Mouse (Mus musculus) neural tube, embryonic 13.5 days (tissue): ENCODE measurements at regions not wholly inside any gene's neighbourhood (a gene's known extent, or its start where the extent isn't known, plus 50 kb on each side); places are given as distances from the start of the nearest gene placed in this dataset.

Experiments used
- ATAC-seq: fragments of 200-750 bp; cut with Nextera tagmentation; 2 replicates; pipeline ENCODE4 v1.8.0; 2017; ENCODE audit warnings: low read depth, mild to moderate bottlenecking, moderate TSS enrichment, moderate library complexity
- H3K27ac ChIP-seq: fragments of 300-500 bp; sonication (generic); replicated peaks from 2 replicates; pipeline ENCODE4 v1.5.1; 2015; ENCODE audit warnings: moderate library complexity, mild to moderate bottlenecking, inconsistent platforms
- H3K27me3 ChIP-seq: fragments of 300-500 bp; sonication (generic); 2 replicates; pipeline ENCODE4 v1.6.1; 2015; ENCODE audit warnings: mild to moderate bottlenecking, inconsistent platforms
- H3K36me3 ChIP-seq: fragments of 300-500 bp; sonication (generic); 2 replicates; pipeline ENCODE4 v1.6.1; 2015; ENCODE audit warnings: mild to moderate bottlenecking, inconsistent platforms
- H3K4me1 ChIP-seq: fragments of 300-500 bp; sonication (generic); replicated peaks from 2 replicates; pipeline ENCODE4 v1.6.1; 2015; ENCODE audit warnings: inconsistent platforms
- H3K4me2 ChIP-seq: fragments of 300-500 bp; sonication (generic); 2 replicates; pipeline ENCODE4 v1.6.1; 2015; ENCODE audit warnings: inconsistent platforms, mild to moderate bottlenecking, moderate library complexity
- H3K4me3 ChIP-seq: fragments of 300-500 bp; sonication (generic); 2 replicates; pipeline ENCODE4 v1.5.1; 2015; ENCODE audit warnings: mild to moderate bottlenecking, inconsistent platforms
- H3K9ac ChIP-seq: fragments of 300-500 bp; sonication (generic); 2 replicates; pipeline ENCODE4 v1.6.1; 2015; ENCODE audit warnings: moderate library complexity, mild to moderate bottlenecking, inconsistent platforms
- H3K9me3 ChIP-seq: fragments of 300-500 bp; sonication (generic); 2 replicates; pipeline ENCODE4 v1.6.1; 2016; ENCODE audit warnings: inconsistent platforms
- WGBS: fragments of 180-500 bp; shearing (Covaris S2); methylation state at CpG from one replicate; pipeline ENCODE4 v1.1.7; 2015; 5-methylcytosine and 5-hydroxymethylcytosine counted together

DNA sequence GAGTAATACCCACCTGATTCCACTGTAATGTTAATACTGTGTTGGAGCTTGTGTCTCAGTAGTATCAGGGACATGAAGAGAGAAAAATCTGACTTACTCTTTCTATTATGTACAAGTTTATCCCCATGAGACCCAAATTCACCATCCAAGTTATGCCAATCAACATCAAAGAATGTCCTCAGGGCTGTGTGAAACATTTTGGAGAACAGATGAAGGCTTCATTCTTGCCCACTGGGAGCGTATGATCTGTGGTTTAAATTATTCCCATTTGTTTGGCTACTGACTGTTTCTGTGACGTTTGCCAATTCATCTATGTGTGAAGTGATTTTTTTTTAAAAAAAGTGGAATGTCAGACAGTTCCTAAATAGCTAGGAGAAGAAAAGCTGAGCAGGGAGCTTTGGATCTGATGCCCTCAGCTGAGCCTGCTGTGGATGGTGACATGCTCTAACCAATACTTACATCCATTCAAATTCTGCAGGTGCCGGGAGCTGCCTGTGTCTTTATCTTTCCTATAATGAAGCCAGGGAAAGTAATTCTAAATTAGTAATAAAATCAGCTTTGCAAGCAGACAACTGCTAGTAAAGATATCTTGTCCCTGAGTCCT lies 173.3 kb upstream of the Pitrm1 start:
- no peak for ATAC-seq
- Histone ChIP-seq H3K9ac (no peak overlapping the region), H3K27ac (no peak overlapping the region), H3K9me3 (no peaks in the 10 kb centered on the region), H3K4me3 (no peak overlapping the region), H3K4me1 (no peaks in the 10 kb centered on the region; the same call in 1 of the 2 replicates), H3K4me2 (no peak overlapping the region), H3K27me3 (no peaks in the 10 kb centered on the region), H3K36me3 (no peaks in the 10 kb centered on the region)
- WGBS: 72% methylated on average over 3 of the region's 3 CpGs

DNA sequence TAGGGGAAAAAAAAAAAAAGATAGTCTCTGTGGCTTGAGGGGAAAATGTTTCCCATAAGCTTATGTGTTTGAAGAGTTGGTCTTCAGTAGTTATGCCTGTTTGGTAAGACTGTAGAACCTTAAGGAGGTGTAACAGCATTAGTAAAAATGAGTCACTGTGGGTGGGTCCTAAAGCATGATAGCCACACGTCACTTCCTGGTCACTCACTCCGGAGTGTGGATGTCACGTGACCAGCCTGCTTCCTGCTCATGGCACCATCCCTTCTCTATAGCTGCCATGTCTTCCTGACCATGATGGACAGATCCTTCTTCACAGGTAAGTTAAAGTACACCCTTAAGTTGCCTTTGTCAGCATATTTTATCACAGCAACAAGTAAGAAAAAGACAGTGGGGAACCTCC lies 170.0 kb upstream of the Pitrm1 start:
- Histone ChIP-seq H3K9ac (no peak overlapping the region), H3K27me3 (no peaks in the 10 kb centered on the region), H3K36me3 (no peaks in the 10 kb centered on the region), H3K27ac (no peak overlapping the region), H3K4me2 (no peak overlapping the region), H3K4me1 (no peaks in the 10 kb centered on the region; the same call in 1 of the 2 replicates), H3K4me3 (no peak overlapping the region), H3K9me3 (no peaks in the 10 kb centered on the region)
- WGBS: 90% methylated on average over 3 of the region's 3 CpGs
- ATAC-seq: no peak

DNA sequence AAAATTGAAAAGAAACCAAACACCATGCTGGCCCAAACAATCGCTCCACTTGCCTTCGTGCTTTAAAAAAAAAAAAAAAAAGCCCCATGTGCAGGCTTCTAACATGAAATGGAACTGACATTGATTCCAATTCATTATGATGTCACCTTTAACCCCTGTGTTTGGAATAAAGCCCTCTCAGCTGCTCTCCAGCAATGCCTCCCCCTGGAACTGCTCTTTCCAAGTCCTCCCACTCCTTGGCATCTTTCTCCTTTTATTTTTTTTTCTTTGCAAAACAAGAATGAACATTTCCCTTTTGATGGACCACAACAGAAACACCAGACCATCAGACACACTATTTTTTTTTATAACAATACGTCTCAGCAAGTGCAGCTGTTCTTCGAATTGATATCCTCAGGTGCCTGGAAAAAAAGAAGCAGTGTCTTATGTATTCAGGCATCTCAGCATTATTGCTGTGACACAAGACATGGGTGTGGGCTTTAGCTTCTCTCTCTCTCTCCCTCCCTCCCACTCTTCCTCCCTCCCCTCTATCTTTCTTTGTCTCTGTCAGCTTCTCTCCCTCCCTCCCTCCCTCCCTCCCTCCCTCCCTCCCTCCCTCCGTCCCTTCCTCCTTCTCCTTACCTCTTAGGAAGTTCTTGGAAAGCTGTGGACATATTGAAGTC lies 152.3 kb upstream of the Pitrm1 start:
- Histone ChIP-seq H3K9me3 (no peaks in the 10 kb centered on the region), H3K36me3 (no peaks in the 10 kb centered on the region), H3K27ac (no peak overlapping the region), H3K4me1 (no peaks in the 10 kb centered on the region), H3K27me3 (no peaks in the 10 kb centered on the region), H3K9ac (no peak overlapping the region), H3K4me2 (no peak overlapping the region), H3K4me3 (no peak overlapping the region)
- no peak for ATAC-seq
- 74% methylated on average over 4 of the region's 5 CpGs for WGBS

DNA sequence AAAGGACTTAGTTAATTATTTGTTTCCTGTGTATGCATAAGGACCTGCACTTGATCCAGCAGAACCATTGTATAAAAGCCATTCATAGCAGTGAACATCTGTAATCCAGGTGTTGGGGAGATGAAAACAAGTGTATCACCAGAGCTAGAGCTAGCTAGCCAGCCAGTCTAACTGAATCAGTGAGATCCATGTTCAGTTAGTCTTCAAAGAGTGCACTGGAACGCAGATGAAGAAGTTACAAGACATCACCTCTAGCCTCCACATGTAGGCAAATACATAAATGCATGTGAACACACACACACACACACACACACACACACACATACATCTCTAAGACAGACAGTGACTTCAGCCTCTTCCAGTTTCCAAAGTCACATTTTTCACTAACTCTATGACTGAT lies 150.3 kb upstream of the Pitrm1 start:
- ATAC-seq: no peak
- no peaks in the 10 kb centered on the region for H3K27me3 ChIP-seq
- H3K4me2 ChIP-seq: no peak overlapping the region
- H3K9ac ChIP-seq: no peak overlapping the region
- no peaks in the 10 kb centered on the region for H3K4me1 ChIP-seq
- 93% methylated on average over 1 of the region's 1 CpGs for WGBS
- H3K9me3 ChIP-seq: no peaks in the 10 kb centered on the region
- no peaks in the 10 kb centered on the region for H3K36me3 ChIP-seq
- no peak overlapping the region for H3K27ac ChIP-seq
- H3K4me3 ChIP-seq: no peak overlapping the region

DNA sequence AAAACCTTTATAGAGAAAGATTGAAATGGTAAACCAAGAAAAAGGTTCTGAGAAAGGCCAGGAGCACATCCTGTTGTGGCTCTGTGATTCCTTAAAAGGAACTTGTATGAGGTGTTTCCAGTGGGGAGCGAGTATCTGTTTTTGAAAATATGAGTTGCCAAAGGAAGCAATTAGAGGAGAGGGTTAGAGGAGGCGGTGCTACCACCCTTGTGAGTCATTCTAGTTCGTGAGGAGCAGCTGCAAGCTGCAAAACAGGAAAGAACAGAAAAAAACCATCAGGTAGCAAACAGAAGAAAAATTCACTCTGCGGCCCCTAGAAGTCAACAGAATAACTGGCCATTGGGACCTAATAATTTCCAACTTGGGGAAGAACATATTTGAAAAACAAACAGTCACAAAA lies 116.1 kb upstream of the Pitrm1 start:
- Histone ChIP-seq H3K9me3 (no peaks in the 10 kb centered on the region), H3K36me3 (no peaks in the 10 kb centered on the region), H3K4me1 (no peaks in the 10 kb centered on the region), H3K27me3 (no peaks in the 10 kb centered on the region), H3K27ac (no peak overlapping the region), H3K4me3 (no peak overlapping the region), H3K9ac (no peak overlapping the region), H3K4me2 (no peak overlapping the region)
- 77% methylated on average over 4 of the region's 4 CpGs for WGBS
- no peak for ATAC-seq

DNA sequence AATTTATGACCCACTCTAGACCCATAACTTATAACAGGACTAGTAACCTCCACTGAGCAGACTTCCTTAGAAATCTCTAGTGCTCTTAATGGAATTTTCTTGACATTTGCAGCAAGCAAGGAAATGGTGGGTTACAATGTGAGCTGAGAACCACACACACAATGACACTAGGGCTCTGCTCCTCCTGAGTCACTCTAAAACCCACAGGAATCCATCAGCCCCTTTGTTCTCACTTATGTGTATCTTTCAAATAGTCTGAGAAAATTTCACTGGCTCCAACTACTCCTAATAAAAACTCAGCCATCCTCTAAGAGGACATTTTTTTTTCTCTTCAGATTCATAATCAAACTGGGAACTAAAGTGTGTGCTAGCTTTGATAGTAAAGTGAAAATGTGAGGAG lies 101.0 kb upstream of the Pitrm1 start:
- Histone ChIP-seq H3K4me1 (no peaks in the 10 kb centered on the region), H3K9me3 (no peaks in the 10 kb centered on the region), H3K9ac (no peak overlapping the region), H3K4me3 (no peak overlapping the region), H3K27me3 (no peaks in the 10 kb centered on the region), H3K27ac (no peak overlapping the region), H3K36me3 (no peaks in the 10 kb centered on the region), H3K4me2 (no peak overlapping the region)
- no peak for ATAC-seq

DNA sequence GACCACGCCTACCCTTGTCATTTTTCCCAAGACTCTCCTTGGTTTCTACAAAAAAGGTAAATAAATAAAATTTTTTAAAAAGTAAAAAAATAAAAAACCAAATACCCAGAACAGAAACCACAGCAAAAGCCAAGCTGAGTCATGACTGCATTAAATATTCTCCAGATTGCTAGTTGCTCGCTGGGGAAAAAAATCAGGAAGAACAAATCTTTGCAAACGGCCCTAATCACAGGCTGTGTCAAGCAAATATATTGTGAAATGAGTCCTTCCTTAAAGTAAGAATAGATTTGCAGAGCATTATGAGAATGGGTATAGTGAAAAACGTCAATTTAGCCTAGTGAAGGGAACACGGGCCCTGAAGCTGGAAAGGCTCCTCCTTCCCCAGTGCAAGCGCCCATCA lies 86.6 kb upstream of the Pitrm1 start:
- no peak overlapping the region for H3K9ac ChIP-seq
- no peak overlapping the region for H3K27ac ChIP-seq
- H3K27me3 ChIP-seq: no peaks in the 10 kb centered on the region
- no peaks in the 10 kb centered on the region for H3K9me3 ChIP-seq
- no peak overlapping the region for H3K4me3 ChIP-seq
- 81% methylated on average over 6 of the region's 6 CpGs for WGBS
- H3K4me1 ChIP-seq: no peaks in the 10 kb centered on the region
- H3K4me2 ChIP-seq: no peak overlapping the region
- H3K36me3 ChIP-seq: no peaks in the 10 kb centered on the region
- no peak for ATAC-seq

DNA sequence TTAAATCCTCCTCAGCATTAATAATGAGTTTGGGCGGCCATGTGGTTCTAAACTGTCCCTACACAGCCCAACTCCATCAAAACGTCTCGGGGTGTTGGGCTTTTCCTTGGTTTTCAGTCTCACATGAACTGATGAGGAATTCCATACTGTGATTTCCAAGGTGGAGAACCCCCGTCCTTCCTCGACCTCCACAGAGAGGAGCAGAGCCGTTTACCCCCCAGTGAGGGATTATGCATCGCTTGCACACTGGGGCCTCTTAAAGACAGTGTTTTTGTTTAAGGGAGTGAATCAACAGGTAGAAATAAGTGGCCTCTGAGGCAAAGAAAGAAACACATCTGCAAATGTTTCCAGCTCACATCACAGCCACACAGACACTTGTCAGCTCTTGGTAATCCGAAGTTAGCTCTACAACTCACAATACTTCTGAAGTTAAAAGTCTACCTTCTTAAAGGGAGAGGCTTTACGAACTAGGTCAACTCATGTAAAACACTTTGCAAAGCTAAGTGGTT lies 82.0 kb upstream of the Pitrm1 start:
- 47% methylated on average over 9 of the region's 9 CpGs for WGBS
- Histone ChIP-seq H3K4me2 (no peak overlapping the region), H3K27me3 (no peaks in the 10 kb centered on the region), H3K27ac (no peak overlapping the region), H3K4me1 (peaks cover 17% of the 10 kb centered on the region; the same call in 1 of the 2 replicates), H3K36me3 (no peaks in the 10 kb centered on the region), H3K9me3 (no peaks in the 10 kb centered on the region), H3K9ac (no peak overlapping the region), H3K4me3 (no peak overlapping the region)
- no peak for ATAC-seq

DNA sequence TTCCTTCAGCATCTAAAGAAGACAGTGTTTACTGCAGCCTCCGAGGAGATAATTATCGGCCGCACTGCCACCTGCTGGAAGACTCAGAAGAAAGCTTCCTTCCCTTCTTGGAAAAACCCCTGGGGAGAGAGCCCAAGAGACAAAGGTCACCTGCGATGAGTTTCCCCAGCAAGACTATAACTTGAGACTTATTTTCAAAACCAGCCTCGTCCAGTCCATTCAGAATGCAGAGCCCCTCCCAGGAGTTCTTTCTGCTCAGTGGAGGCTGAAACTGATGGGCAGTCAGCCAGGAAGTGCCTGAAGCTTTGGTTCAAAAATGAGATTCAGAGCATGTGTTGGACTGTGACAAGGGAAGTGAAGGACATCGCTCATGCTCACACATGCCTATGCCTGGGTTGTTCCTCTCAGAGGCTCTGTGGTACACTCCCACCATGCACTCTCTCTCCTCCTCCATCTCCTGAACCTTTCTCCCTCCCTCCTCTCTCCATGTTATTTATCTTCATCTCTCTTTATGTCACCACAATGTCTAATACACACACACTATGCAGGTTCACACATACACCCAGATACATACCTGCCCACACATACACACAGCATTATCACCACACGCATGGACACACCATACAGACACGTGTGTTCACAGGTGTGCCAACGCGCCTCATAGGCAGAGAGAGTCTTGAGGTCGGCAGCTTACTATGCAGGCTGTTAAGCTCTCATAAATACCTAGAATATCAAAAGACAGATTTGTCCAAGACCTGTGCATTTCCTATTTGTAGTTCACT lies 78.3 kb upstream of the Pitrm1 start:
- H3K4me1 ChIP-seq: peaks cover 36% of the 10 kb centered on the region
- WGBS: 60% methylated on average over 11 of the region's 11 CpGs
- no peaks in the 10 kb centered on the region for H3K36me3 ChIP-seq
- ATAC-seq: no peak
- no peak overlapping the region for H3K9ac ChIP-seq
- H3K27me3 ChIP-seq: no peaks in the 10 kb centered on the region
- no peaks in the 10 kb centered on the region for H3K9me3 ChIP-seq
- H3K4me2 ChIP-seq: no peak overlapping the region
- H3K4me3 ChIP-seq: no peak overlapping the region
- H3K27ac ChIP-seq: no peak overlapping the region

DNA sequence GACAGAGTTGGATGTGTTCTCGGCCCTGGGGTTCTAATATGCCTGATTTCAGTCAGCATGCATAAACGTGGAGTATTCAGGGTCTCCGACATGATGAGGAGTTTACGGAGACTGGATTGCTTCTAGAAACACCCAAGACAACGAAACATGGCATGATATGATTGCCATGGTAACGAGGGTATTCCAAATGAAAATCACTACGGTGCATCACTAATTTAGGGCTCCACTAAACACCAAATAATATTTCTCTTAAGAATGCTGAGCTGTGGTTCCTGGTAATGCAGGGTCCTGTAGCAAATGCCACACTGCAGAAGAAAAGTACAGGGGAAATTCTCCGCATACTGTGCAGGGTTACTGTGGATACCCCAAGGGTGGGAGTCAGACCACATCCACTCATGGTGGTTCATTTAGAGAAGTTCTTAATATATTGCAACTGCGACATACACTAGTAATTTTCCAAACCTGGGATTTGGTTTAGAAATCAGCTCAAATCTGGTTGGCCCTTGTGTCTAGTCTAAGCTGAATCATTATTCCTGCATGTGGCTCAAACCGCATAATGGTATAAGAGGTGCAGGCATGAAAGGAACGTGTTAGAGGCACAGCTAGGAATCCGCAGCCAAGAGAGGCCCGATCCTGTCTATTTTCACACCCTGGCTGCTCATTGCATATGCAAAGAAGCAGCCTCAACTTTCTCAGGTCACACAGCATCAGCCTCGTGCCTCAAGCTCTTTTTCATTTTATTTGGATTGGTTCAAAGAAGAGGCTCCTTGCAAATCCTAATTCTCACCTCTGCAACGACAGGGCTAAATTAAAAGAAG lies 77.5 kb upstream of the Pitrm1 start:
- Histone ChIP-seq H3K4me1 (peaks cover 36% of the 10 kb centered on the region), H3K4me2 (no peak overlapping the region), H3K9ac (no peak overlapping the region), H3K9me3 (no peaks in the 10 kb centered on the region), H3K4me3 (no peak overlapping the region), H3K36me3 (no peaks in the 10 kb centered on the region), H3K27ac (no peak overlapping the region), H3K27me3 (no peaks in the 10 kb centered on the region)
- ATAC-seq: no peak
- 63% methylated on average over 15 of the region's 15 CpGs for WGBS

DNA sequence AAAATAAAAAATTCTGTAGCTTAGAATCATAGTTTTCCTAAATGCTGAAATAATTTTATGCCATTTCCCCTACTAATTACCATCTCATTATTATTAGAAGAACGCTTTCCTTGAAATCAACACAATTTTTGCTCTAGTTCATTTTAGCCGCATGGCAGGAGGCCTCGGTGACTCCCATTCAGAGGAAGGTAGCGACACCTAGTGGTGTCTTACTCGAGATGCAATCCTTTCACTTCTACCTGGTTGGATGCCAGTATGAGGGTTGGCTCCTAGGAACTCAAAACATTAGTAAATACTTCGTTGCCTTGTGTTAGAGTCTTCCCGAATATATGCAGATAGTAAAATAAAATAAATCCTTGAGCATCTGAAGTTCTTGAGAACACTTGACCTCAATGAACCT lies 76.3 kb upstream of the Pitrm1 start:
- H3K36me3 ChIP-seq: no peaks in the 10 kb centered on the region
- H3K27me3 ChIP-seq: no peaks in the 10 kb centered on the region
- H3K27ac ChIP-seq: no peak overlapping the region
- no peak overlapping the region for H3K9ac ChIP-seq
- H3K4me3 ChIP-seq: no peak overlapping the region
- H3K4me2 ChIP-seq: no peak overlapping the region
- ATAC-seq: 0 out of 2 replicates have a peak, but pooled peaks have one; percentile 55
- WGBS: 10% methylated on average over 7 of the region's 7 CpGs
- no peaks in the 10 kb centered on the region for H3K9me3 ChIP-seq
- peaks cover 36% of the 10 kb centered on the region for H3K4me1 ChIP-seq
